Mouse (Mus musculus): ENCODE data around the gene Il17rb. TPM values are rescaled to one million over a fixed set of nuclear protein-coding genes. Genes with fewer than 3 reads are reported as not detected.
A peak's percentile ranks its signal among the peaks of the same experiment; 100 is the strongest.

Gene Il17rb
- polyA plus RNA-seq, 1 experiment from 2014 or later = 4.5 TPM

DNA sequence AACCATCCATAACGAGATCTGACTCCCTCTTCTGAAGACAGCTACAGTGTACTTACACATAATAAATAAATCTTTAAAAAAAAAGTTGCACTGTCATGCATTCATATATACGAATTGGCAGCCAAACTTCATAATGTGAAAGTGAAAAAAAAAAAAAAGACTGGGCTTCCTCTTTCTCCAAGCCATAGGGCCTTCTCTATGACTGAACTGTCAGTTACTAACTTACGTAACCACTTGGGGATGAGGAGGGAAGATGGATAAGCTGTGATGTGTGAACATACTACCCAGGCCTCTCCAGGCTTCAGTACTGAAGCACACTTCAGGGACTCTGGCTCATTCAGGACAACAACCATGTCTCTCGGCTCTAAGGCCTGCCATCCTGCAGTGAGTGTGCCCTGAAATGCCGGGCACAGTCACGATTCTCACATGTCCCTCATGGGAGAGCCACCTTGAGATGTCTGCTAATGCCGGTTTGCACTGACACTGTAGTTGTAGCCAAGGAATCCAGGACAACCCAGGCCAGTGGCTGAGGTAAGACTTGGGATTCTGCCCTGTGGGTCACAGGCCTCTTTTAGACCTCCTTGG is 34.8 kb upstream of the Il17rb start:
- no peak overlapping the region for H3K9ac ChIP-seq (ENCODE audit: low read length)
- no peaks in the 10 kb centered on the region for H3K27me3 ChIP-seq (ENCODE audit: control insufficient read depth, insufficient read depth, low read length)
- no peaks in the 10 kb centered on the region for H3K9me3 ChIP-seq (replicated peaks; ENCODE audit: control insufficient read depth, low read length)
- no peak overlapping the region for H3K4me2 ChIP-seq (ENCODE audit: low read depth, low read length)
- ATAC-seq (replicated peaks; ENCODE audit: extremely low read depth, insufficient read depth, low FRiP score) = no peak
- H3K4me3 ChIP-seq (ENCODE audit: low read length) = no peak overlapping the region
- no peaks in the 10 kb centered on the region for H3K36me3 ChIP-seq (ENCODE audit: control insufficient read depth, insufficient read depth)
- H3K27ac ChIP-seq (ENCODE audit: low read length) = no peak overlapping the region
- H3K4me1 ChIP-seq (ENCODE audit: control insufficient read depth, insufficient read depth, low read length) = peaks cover 12% of the 10 kb centered on the region
- WGBS = 74% methylated on average over 7 of the region's 7 CpGs

DNA sequence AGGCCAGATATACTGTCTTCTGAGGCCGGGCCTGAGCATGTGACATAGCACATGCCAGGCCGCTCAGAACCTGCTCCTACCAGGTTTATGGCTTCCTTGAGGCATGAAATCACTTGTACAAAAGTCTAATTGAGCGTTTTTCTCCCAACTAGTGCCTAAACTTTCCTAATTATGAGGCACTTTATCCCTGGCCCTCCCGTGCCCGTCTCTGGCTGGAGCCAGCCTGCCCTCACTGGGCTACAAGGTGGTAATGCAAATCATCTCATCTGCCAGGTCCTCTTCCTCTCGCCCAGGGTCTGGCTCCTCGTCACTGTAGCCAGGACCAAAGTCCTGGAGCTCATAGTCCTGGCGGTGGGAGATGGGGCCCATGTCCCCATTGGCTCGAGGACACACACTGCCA is 33.1 kb upstream of the Il17rb start:
- no peak overlapping the region for H3K9ac ChIP-seq (ENCODE audit: low read length)
- no peak for ATAC-seq (replicated peaks; ENCODE audit: extremely low read depth, insufficient read depth, low FRiP score)
- H3K4me2 ChIP-seq (ENCODE audit: low read depth, low read length) = no peak overlapping the region
- no peaks in the 10 kb centered on the region for H3K9me3 ChIP-seq (replicated peaks; ENCODE audit: control insufficient read depth, low read length)
- no peak overlapping the region for H3K4me3 ChIP-seq (ENCODE audit: low read length)
- H3K27me3 ChIP-seq (ENCODE audit: control insufficient read depth, insufficient read depth, low read length) = no peaks in the 10 kb centered on the region
- H3K36me3 ChIP-seq (ENCODE audit: control insufficient read depth, insufficient read depth) = no peaks in the 10 kb centered on the region
- no peak overlapping the region for H3K27ac ChIP-seq (ENCODE audit: low read length)
- 86% methylated on average over 9 of the region's 9 CpGs for WGBS
- peaks cover 12% of the 10 kb centered on the region for H3K4me1 ChIP-seq (ENCODE audit: control insufficient read depth, insufficient read depth, low read length)

DNA sequence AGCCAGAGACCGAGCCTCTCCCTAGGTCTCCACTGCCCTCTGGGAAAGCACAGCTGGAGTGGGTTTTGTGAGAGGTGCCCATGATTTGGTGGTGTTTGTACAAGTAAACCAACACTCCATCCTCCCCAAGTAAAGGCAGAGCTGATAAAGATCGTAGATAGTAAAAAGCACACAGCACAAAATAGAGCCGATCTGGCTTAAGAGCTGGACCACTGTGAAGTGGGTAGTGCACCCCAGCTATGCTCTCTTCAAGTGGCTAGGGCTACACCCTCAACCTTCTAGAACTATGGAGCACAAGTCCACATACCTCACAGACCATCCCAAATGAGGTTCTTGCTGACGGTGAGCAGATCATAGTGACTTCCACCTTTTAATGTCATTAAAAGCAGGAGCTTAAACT is 30.7 kb upstream of the Il17rb start:
- no peak overlapping the region for H3K27ac ChIP-seq (ENCODE audit: low read length)
- H3K4me1 ChIP-seq (ENCODE audit: control insufficient read depth, insufficient read depth, low read length) = no peaks in the 10 kb centered on the region
- 64% methylated on average over 4 of the region's 4 CpGs for WGBS
- H3K36me3 ChIP-seq (ENCODE audit: control insufficient read depth, insufficient read depth) = no peaks in the 10 kb centered on the region
- no peaks in the 10 kb centered on the region for H3K27me3 ChIP-seq (ENCODE audit: control insufficient read depth, insufficient read depth, low read length)
- no peak overlapping the region for H3K9ac ChIP-seq (ENCODE audit: low read length)
- H3K4me2 ChIP-seq (ENCODE audit: low read depth, low read length) = no peak overlapping the region
- no peak overlapping the region for H3K4me3 ChIP-seq (ENCODE audit: low read length)
- no peak for ATAC-seq (replicated peaks; ENCODE audit: extremely low read depth, insufficient read depth, low FRiP score)
- no peaks in the 10 kb centered on the region for H3K9me3 ChIP-seq (replicated peaks; ENCODE audit: control insufficient read depth, low read length)

DNA sequence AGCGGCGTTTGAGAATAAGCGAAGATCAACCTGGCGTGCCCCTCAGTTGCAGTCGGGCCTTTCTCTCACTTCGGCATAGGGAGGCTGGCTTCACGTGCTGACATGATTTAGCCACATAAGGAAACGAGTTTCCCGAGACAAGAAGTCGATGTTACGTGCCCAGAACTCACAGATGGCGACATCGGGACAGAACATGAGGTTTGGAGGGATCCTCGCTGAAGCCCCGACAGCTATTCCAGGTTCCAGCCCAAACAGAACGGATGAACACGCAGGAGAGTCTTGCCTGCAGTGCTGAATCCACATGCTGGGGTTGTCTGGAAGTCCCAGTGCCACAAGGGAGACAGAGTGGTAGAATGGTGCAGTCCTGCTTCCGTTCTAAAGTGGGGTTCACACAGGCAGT is 29.7 kb upstream of the Il17rb start:
- Histone ChIP-seq H3K4me1 (ENCODE audit: control insufficient read depth, insufficient read depth, low read length) (no peaks in the 10 kb centered on the region), H3K36me3 (ENCODE audit: control insufficient read depth, insufficient read depth) (no peaks in the 10 kb centered on the region), H3K27ac (ENCODE audit: low read length) (no peak overlapping the region), H3K27me3 (ENCODE audit: control insufficient read depth, insufficient read depth, low read length) (no peaks in the 10 kb centered on the region), H3K4me3 (ENCODE audit: low read length) (no peak overlapping the region), H3K9me3 (replicated peaks; ENCODE audit: control insufficient read depth, low read length) (no peaks in the 10 kb centered on the region), H3K4me2 (ENCODE audit: low read depth, low read length) (no peak overlapping the region), H3K9ac (ENCODE audit: low read length) (no peak overlapping the region)
- 90% methylated on average over 18 of the region's 18 CpGs for WGBS
- no peak for ATAC-seq (replicated peaks; ENCODE audit: extremely low read depth, insufficient read depth, low FRiP score)

DNA sequence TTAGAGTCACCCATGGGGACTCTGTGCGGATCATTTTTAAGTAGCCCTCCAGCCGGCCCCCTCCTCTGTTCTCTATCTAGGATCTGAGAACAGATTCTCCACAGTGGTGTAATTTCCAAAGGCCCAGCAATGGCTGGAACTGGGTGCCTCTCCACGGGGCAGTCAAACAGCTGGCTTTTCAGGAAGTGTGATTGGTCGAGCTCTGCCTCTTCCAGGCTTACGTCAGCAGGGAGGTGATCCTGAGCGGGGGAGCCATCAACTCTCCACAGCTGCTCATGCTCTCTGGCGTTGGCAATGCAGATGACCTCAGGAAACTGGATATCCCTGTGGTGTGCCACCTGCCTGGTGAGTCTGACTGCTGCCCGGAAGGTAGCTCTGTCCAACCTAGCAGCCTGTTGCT is 24.7 kb upstream of the Il17rb start:
- Histone ChIP-seq H3K27me3 (ENCODE audit: control insufficient read depth, insufficient read depth, low read length) (no peaks in the 10 kb centered on the region), H3K4me3 (ENCODE audit: low read length) (no peak overlapping the region), H3K36me3 (ENCODE audit: control insufficient read depth, insufficient read depth) (no peaks in the 10 kb centered on the region), H3K4me1 (ENCODE audit: control insufficient read depth, insufficient read depth, low read length) (no peaks in the 10 kb centered on the region), H3K27ac (ENCODE audit: low read length) (no peak overlapping the region), H3K4me2 (ENCODE audit: low read depth, low read length) (no peak overlapping the region), H3K9me3 (replicated peaks; ENCODE audit: control insufficient read depth, low read length) (no peaks in the 10 kb centered on the region), H3K9ac (ENCODE audit: low read length) (no peak overlapping the region)
- 61% methylated on average over 8 of the region's 8 CpGs for WGBS
- no peak for ATAC-seq (replicated peaks; ENCODE audit: extremely low read depth, insufficient read depth, low FRiP score)

DNA sequence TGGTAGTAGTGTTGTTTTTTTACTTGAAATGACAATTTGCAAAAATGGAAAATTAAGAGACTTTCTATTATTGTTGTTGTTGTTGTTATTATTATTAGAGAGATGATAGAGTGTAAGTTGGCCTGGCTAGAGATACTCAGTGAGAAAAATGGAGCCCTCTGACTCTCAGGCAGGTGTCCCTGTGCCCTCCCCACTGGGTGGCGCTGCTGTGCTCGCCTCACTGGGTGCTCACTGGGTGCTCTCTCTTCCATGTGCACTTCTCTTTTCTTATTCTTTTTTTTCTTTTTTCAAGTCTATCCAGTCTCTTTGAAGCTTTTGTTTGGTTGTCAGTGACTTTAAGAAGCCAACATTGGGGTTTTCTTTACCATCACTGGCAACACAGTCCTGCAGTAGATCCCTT is 18.7 kb upstream of the Il17rb start:
- no peak overlapping the region for H3K9ac ChIP-seq (ENCODE audit: low read length)
- no peaks in the 10 kb centered on the region for H3K27me3 ChIP-seq (ENCODE audit: control insufficient read depth, insufficient read depth, low read length)
- H3K4me3 ChIP-seq (ENCODE audit: low read length) = no peak overlapping the region
- no peak overlapping the region for H3K4me2 ChIP-seq (ENCODE audit: low read depth, low read length)
- no peaks in the 10 kb centered on the region for H3K36me3 ChIP-seq (ENCODE audit: control insufficient read depth, insufficient read depth)
- ATAC-seq (replicated peaks; ENCODE audit: extremely low read depth, insufficient read depth, low FRiP score) = no peak
- no peaks in the 10 kb centered on the region for H3K4me1 ChIP-seq (ENCODE audit: control insufficient read depth, insufficient read depth, low read length)
- H3K27ac ChIP-seq (ENCODE audit: low read length) = no peak overlapping the region
- WGBS = 48% methylated on average over 2 of the region's 2 CpGs
- H3K9me3 ChIP-seq (replicated peaks; ENCODE audit: control insufficient read depth, low read length) = no peaks in the 10 kb centered on the region

DNA sequence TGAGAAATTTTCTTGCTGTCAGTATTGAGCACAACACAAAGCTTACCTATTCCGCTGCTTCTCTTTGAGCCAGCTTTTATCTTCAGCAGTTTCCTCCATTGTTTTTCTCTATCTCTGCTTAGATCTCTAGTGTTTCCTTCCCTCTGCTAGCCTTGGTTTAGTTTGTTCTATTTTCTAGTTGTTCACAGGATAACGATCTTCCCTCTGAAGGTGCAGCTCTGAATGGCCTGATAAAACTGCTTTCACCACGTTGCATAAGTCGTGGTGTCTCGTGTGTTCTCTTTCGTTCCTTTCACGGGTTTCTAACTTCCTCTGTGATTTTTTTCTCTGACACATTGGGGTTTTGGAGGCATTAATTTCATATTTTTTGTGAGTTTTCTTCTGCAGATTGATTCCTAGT is 15.7 kb upstream of the Il17rb start:
- no peak for ATAC-seq (replicated peaks; ENCODE audit: extremely low read depth, insufficient read depth, low FRiP score)
- H3K4me3 ChIP-seq (ENCODE audit: low read length) = no peak overlapping the region
- H3K4me2 ChIP-seq (ENCODE audit: low read depth, low read length) = no peak overlapping the region
- 37% methylated on average over 7 of the region's 7 CpGs for WGBS
- no peak overlapping the region for H3K9ac ChIP-seq (ENCODE audit: low read length)
- H3K36me3 ChIP-seq (ENCODE audit: control insufficient read depth, insufficient read depth) = no peaks in the 10 kb centered on the region
- no peaks in the 10 kb centered on the region for H3K4me1 ChIP-seq (ENCODE audit: control insufficient read depth, insufficient read depth, low read length)
- H3K9me3 ChIP-seq (replicated peaks; ENCODE audit: control insufficient read depth, low read length) = no peaks in the 10 kb centered on the region
- no peaks in the 10 kb centered on the region for H3K27me3 ChIP-seq (ENCODE audit: control insufficient read depth, insufficient read depth, low read length)
- no peak overlapping the region for H3K27ac ChIP-seq (ENCODE audit: low read length)

DNA sequence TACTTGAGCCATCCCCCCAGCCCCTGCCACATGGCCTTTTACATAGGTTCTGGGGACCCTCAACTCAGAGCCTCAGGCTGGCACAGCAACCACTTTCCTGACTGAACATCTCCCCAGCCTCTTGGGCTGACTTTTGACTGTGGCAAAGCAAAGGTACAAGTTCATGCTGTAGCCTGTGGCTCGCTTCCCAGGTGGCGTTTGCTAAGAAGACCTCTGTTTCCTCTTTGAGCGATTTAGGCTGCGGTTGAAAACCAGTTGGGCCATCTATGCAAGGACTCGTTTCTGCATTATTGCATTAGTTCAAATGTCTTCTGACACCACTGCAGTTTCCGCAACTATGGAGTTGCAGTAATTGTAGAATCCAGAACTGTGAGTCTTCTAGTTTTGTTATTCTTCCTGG is 13.8 kb upstream of the Il17rb start:
- Histone ChIP-seq H3K9ac (ENCODE audit: low read length) (no peak overlapping the region), H3K9me3 (replicated peaks; ENCODE audit: control insufficient read depth, low read length) (no peaks in the 10 kb centered on the region), H3K36me3 (ENCODE audit: control insufficient read depth, insufficient read depth) (no peaks in the 10 kb centered on the region), H3K4me3 (ENCODE audit: low read length) (no peak overlapping the region), H3K27me3 (ENCODE audit: control insufficient read depth, insufficient read depth, low read length) (no peaks in the 10 kb centered on the region), H3K27ac (ENCODE audit: low read length) (no peak overlapping the region; the same call in 1 of the 2 replicates), H3K4me2 (ENCODE audit: low read depth, low read length) (no peak overlapping the region), H3K4me1 (ENCODE audit: control insufficient read depth, insufficient read depth, low read length) (no peaks in the 10 kb centered on the region)
- whole genome bisulfite sequencing = 86% methylated on average over 6 of the region's 6 CpGs
- ATAC-seq (replicated peaks; ENCODE audit: extremely low read depth, insufficient read depth, low FRiP score) = no peak

DNA sequence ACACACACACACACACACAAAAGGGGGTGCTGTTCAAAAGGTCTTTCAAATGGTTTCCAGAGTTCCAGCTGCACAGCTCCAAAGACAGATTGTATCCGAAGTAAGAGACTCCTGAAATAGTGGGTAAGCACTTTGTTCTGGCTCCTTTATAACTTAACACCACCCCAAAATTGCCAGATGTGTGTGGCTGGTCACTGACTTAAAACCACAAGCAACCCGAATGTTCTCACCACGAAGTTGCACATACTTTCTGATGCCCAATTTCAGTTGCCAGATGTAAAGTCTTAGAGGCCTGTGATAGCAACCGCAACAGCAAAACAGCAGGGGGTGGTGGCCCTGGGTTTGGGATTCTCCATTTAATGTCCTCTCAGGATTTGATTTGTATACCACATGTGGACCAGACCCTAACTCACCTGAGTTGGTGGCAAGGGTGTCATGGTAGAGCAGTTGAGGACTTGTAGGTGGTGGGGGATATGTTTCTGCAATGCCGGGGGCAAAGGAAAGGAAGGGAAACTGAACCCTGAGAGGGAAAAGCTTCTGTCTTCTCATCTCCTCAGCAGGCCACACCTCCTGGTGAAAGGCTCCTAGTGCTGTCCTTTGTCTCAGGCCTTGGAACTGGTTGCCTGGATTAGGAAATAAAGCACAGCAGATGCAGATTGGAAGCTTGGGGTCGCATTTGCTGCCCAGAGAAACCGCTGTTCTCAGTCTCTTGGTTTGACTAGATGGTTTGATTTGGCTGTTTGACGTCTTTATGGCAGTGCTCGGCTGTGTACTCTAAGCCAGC is 11.3 kb upstream of the Il17rb start:
- no peak for ATAC-seq (replicated peaks; ENCODE audit: extremely low read depth, insufficient read depth, low FRiP score)
- Histone ChIP-seq H3K27ac (ENCODE audit: low read length) (0 out of 2 replicates have a peak overlapping the region, but pooled peaks have one; percentile 15), H3K9me3 (replicated peaks; ENCODE audit: control insufficient read depth, low read length) (no peaks in the 10 kb centered on the region), H3K36me3 (ENCODE audit: control insufficient read depth, insufficient read depth) (no peaks in the 10 kb centered on the region), H3K4me1 (ENCODE audit: control insufficient read depth, insufficient read depth, low read length) (no peaks in the 10 kb centered on the region), H3K4me2 (ENCODE audit: low read depth, low read length) (no peak overlapping the region), H3K9ac (ENCODE audit: low read length) (no peak overlapping the region), H3K4me3 (ENCODE audit: low read length) (no peak overlapping the region), H3K27me3 (ENCODE audit: control insufficient read depth, insufficient read depth, low read length) (no peaks in the 10 kb centered on the region)
- 58% methylated on average over 9 of the region's 9 CpGs for WGBS
